28 mouse cellular contexts compared by ENCODE assay signal in genomic region chr13:35689560-35689959, GRCm38 (mm10).
"Had no signal": no experiment of that assay in that cellular context is flagged by ENCODE, and none has a peak within 500 bp of the region (broad histone marks: within the 10 kb centered on the region; RNA-seq: fewer than 3 reads in every experiment).

No protein-coding gene starts in this region.

- H3K36me3 ChIP-seq: embryonic facial prominence, embryonic 10.5 days; embryonic facial prominence, embryonic 12.5 days; embryonic facial prominence, embryonic 13.5 days; embryonic facial prominence, embryonic 15.5 days; forebrain, embryonic 10.5 days; forebrain, embryonic 15.5 days had no signal

- H3K27ac ChIP-seq: embryonic facial prominence, embryonic 10.5 days; embryonic facial prominence, embryonic 12.5 days; embryonic facial prominence, embryonic 13.5 days; embryonic facial prominence, embryonic 15.5 days; forebrain, embryonic 10.5 days; forebrain, embryonic 13.5 days; forebrain, embryonic 15.5 days; gastrocnemius, adult 2 months; heart, adult 2 months had no signal

- H3K27me3 ChIP-seq: embryonic facial prominence, embryonic 12.5 days; embryonic facial prominence, embryonic 13.5 days; embryonic facial prominence, embryonic 15.5 days; forebrain, embryonic 13.5 days; forebrain, embryonic 15.5 days had no signal

- DNase-seq: cerebellum, adult 2 months; cerebellum, adult 8-10 months; cerebellum, adult 9-10 months; cerebellum, adult 9-11 months; cerebellum, postnatal 10 days; cerebellum, postnatal 14 days; cerebellum, postnatal 25 days; cerebellum, postnatal 36 days; embryo, embryonic 11 days; forebrain, postnatal 0 days; gastrocnemius, adult 2 months; gastrocnemius, postnatal 10 days; gastrocnemius, postnatal 14 days; gastrocnemius, postnatal 25 days; gastrocnemius, postnatal 36 days; heart, adult 18-20 months; heart, adult 2 months had no signal

- H3K4me1 ChIP-seq: embryonic facial prominence, embryonic 10.5 days; embryonic facial prominence, embryonic 12.5 days; embryonic facial prominence, embryonic 13.5 days; embryonic facial prominence, embryonic 15.5 days; forebrain, embryonic 10.5 days; forebrain, embryonic 13.5 days; forebrain, embryonic 15.5 days had no signal

- H3K4me3 ChIP-seq: embryonic facial prominence, embryonic 10.5 days; embryonic facial prominence, embryonic 12.5 days; embryonic facial prominence, embryonic 13.5 days; embryonic facial prominence, embryonic 15.5 days; erythroblast, embryonic 14.5 days; forebrain, embryonic 10.5 days; forebrain, embryonic 13.5 days; forebrain, embryonic 15.5 days; gastrocnemius, adult 2 months; heart, adult 2 months had no signal

- H3K4me2 ChIP-seq: embryonic facial prominence, embryonic 12.5 days; embryonic facial prominence, embryonic 13.5 days; embryonic facial prominence, embryonic 15.5 days; forebrain, embryonic 13.5 days; forebrain, embryonic 15.5 days; heart, embryonic 11.5 days had no signal

- H3K9ac ChIP-seq: embryonic facial prominence, embryonic 12.5 days; embryonic facial prominence, embryonic 13.5 days; embryonic facial prominence, embryonic 15.5 days; forebrain, embryonic 13.5 days; forebrain, embryonic 15.5 days; forebrain, postnatal 0 days had no signal

- ATAC-seq: forebrain, embryonic 13.5 days; forebrain, embryonic 14.5 days; forebrain, embryonic 15.5 days; forebrain, embryonic 16.5 days; forebrain, postnatal 0 days had no signal

- H3K9me3 ChIP-seq: embryonic facial prominence, embryonic 10.5 days; embryonic facial prominence, embryonic 12.5 days; embryonic facial prominence, embryonic 13.5 days; embryonic facial prominence, embryonic 15.5 days; forebrain, embryonic 10.5 days; forebrain, embryonic 13.5 days; forebrain, embryonic 15.5 days had no signal
